Mouse (Mus musculus) B cell, adult 2 months (primary cell): Measurements from ENCODE around the gene Chek2.

Source experiments
- DNase-seq, 2 experiments: peaks; one replicate each; pipeline ENCODE4 v3.0.0; 2022

The Chek2 gene

GRCm38 (mm10) chr5:110906708-110907107, 66.9 kb downstream of the Chek2 start:
- DNase-seq, result no peak

- peak; percentile 10 to 17 for DNase-seq
These were observed 69.1 kb downstream of the Chek2 start for GRCm38 (mm10) chr5:110908879-110909278.

- no peak for DNase-seq
These were observed 70.3 kb downstream of the Chek2 start for GRCm38 (mm10) chr5:110909955-110910589.

GRCm38 (mm10) chr5:110914859-110915258, 75.1 kb downstream of the Chek2 start:
- DNase-seq, result no peak

GRCm38 (mm10) chr5:110916241-110916640, 76.5 kb downstream of the Chek2 start:
- DNase-seq, result no peak

GRCm38 (mm10) chr5:110919541-110919940, 79.8 kb downstream of the Chek2 start:
- no peak for DNase-seq

- no peak for DNase-seq
These were observed 83.6 kb downstream of the Chek2 start for GRCm38 (mm10) chr5:110923336-110923735.
